Mouse (Mus musculus): ENCODE results near the gene Gm7682. TPM values are rescaled to one million over a fixed set of nuclear protein-coding genes. Genes with fewer than 3 reads are reported as not detected.
"Not testable (repeated sequence)": the region's sequence is repeated elsewhere in the genome, so short reads cannot be mapped to it uniquely, and the experiment has no call there.

Gene Gm7682
- polyA plus RNA-seq (2015; fragmentation: Nextera tagmentation; extraction: Ambion mirVana), result not detected in 2 replicates

- not testable (repeated sequence) for H3K9me3 ChIP-seq (replicated peaks)
- WGBS, result no CpG with 5 or more reads among the region's 3 CpGs
Observed at GRCm38 (mm10) chr5:94445484-94445883, at the start of gene Gm7682. Gene Gm7682 (plus strand): TSS chr5:94445784.

More at GRCm38 (mm10) chr5:94445484-94445883, at the start of gene Gm7682:
- H3K4me1 ChIP-seq (replicated peaks); H3K27me3 ChIP-seq; ATAC-seq (replicated peaks; ENCODE audit: insufficient number of reproducible peaks, insufficient read depth, low FRiP score, low read depth); H3K4me3 ChIP-seq; H3K36me3 ChIP-seq; H3K4me2 ChIP-seq; H3K9ac ChIP-seq; H3K27ac ChIP-seq: not testable (repeated sequence)

Other genes with a start within 250 kb of the Gm7682 start
- not detected in 2 replicates for gene Gm3106, start 227.8 kb upstream of the Gm7682 start, polyA plus RNA-seq (2015; fragmentation: Nextera tagmentation; extraction: Ambion mirVana)
- gene A430089I19Rik, start 139.0 kb upstream of the Gm7682 start, polyA plus RNA-seq (2015; fragmentation: Nextera tagmentation; extraction: Ambion mirVana), result not detected in 2 replicates
- gene Gm6502, start 131.3 kb upstream of the Gm7682 start, polyA plus RNA-seq (2015; fragmentation: Nextera tagmentation; extraction: Ambion mirVana), result not detected in 2 replicates
- not detected in 2 replicates for gene AA792892, start 106.0 kb upstream of the Gm7682 start, polyA plus RNA-seq (2015; fragmentation: Nextera tagmentation; extraction: Ambion mirVana)
- not detected in 2 replicates for gene Gm3139, start 80.5 kb downstream of the Gm7682 start, polyA plus RNA-seq (2015; fragmentation: Nextera tagmentation; extraction: Ambion mirVana)
- gene Gm3147, start 170.6 kb downstream of the Gm7682 start, polyA plus RNA-seq (2015; fragmentation: Nextera tagmentation; extraction: Ambion mirVana), result not detected in 2 replicates
- not detected in 2 replicates for gene Gm6509, start 178.2 kb downstream of the Gm7682 start, polyA plus RNA-seq (2015; fragmentation: Nextera tagmentation; extraction: Ambion mirVana)
- not detected in 2 replicates for gene Gm6205, start 202.6 kb downstream of the Gm7682 start, polyA plus RNA-seq (2015; fragmentation: Nextera tagmentation; extraction: Ambion mirVana)

All from heart, embryonic 15.5 days (tissue).